ENCODE assay signal across 11 mouse cellular contexts in genomic region chr10:79553176-79553575, GRCm38 (mm10). TPM values are rescaled to one million over a fixed set of nuclear protein-coding genes. Genes with fewer than 3 reads are reported as not detected.
DNase-seq lines count a peak whose midpoint lies in the region; ATAC-seq and TF ChIP-seq lines count a peak whose summit lies in the region.
"Had no signal": no experiment of that assay in that cellular context is flagged by ENCODE, and none has a peak within 500 bp of the region (broad histone marks: within the 10 kb centered on the region; RNA-seq: fewer than 3 reads in every experiment).

No protein-coding gene starts in this region.

- H3K27me3 ChIP-seq in kidney, postnatal 0 days (ENCODE audit: insufficient read depth, low read length), result no peaks in the 10 kb centered on the region
- no peaks in the 10 kb centered on the region for H3K27me3 ChIP-seq in forebrain, embryonic 11.5 days (ENCODE audit: control insufficient read depth, insufficient read depth, low read length)
- no peaks in the 10 kb centered on the region for H3K27me3 ChIP-seq in intestine, embryonic 16.5 days (replicated peaks; ENCODE audit: control insufficient read depth, insufficient read depth, low read length)
- H3K27me3 ChIP-seq in neural tube, embryonic 13.5 days, result no peaks in the 10 kb centered on the region

- H3K36me3 ChIP-seq in kidney, postnatal 0 days (ENCODE audit: insufficient read depth, low read length), result peaks cover 20% of the 10 kb centered on the region
- H3K36me3 ChIP-seq in forebrain, embryonic 11.5 days (ENCODE audit: control insufficient read depth, insufficient read depth, low read length), result peaks cover 11% of the 10 kb centered on the region
- H3K36me3 ChIP-seq in intestine, embryonic 16.5 days (ENCODE audit: control insufficient read depth, insufficient read depth, low read length), result peaks cover 13% of the 10 kb centered on the region
- H3K36me3 ChIP-seq in neural tube, embryonic 13.5 days, result peaks cover 22% of the 10 kb centered on the region

- no peak for ATAC-seq in kidney, postnatal 0 days (replicated peaks; ENCODE audit: low FRiP score, low read depth)
- ATAC-seq in forebrain, embryonic 11.5 days (replicated peaks; ENCODE audit: low FRiP score), result no peak
- ATAC-seq in intestine, embryonic 16.5 days, result no peak
- no peak for ATAC-seq in neural tube, embryonic 13.5 days (ENCODE audit: low read depth)

- H3K4me1 ChIP-seq in kidney, postnatal 0 days (replicated peaks; ENCODE audit: insufficient read depth, low read length), result peaks cover 8% of the 10 kb centered on the region; the same call in 1 of the 2 replicates
- peaks cover 2% of the 10 kb centered on the region; the same call in 1 of the 2 replicates for H3K4me1 ChIP-seq in forebrain, embryonic 11.5 days (replicated peaks; ENCODE audit: control insufficient read depth, insufficient read depth, low read length)
- peaks cover 20% of the 10 kb centered on the region for H3K4me1 ChIP-seq in intestine, embryonic 16.5 days (ENCODE audit: control insufficient read depth, insufficient read depth, low read length)
- H3K4me1 ChIP-seq in neural tube, embryonic 13.5 days (replicated peaks), result peaks cover 30% of the 10 kb centered on the region

- no peak for TF ChIP-seq CTCF in kidney, postnatal 0 days (IDR thresholded peaks at IDR 0.05; ENCODE audit: low read depth)

- H3K9ac ChIP-seq in kidney, postnatal 0 days (ENCODE audit: low read depth, low read length), result peak overlapping the region; percentile 92; the same call in 1 of the 2 replicates
- no peak overlapping the region; the same call in 1 of the 2 replicates for H3K9ac ChIP-seq in forebrain, embryonic 11.5 days (ENCODE audit: low read length)
- H3K9ac ChIP-seq in intestine, embryonic 16.5 days (ENCODE audit: low read depth, low read length), result peak overlapping the region; percentile 95; the same call in 1 of the 2 replicates
- H3K9ac ChIP-seq in neural tube, embryonic 13.5 days, result peak overlapping the region; percentile 89

- DNase-seq in kidney, postnatal 0 days (ENCODE audit: low spot score), result no peak
- DNase-seq in kidney, postnatal 4 days, result no peak
- peak; percentile 48 for DNase-seq in forebrain, embryonic 11.5 days (ENCODE audit: low spot score)
- no peak for DNase-seq in thymus, postnatal 10 days (ENCODE audit: low spot score in 2 of 2)
- DNase-seq in layer of hippocampus, postnatal 36 days, result no peak
- no peak for DNase-seq in urinary bladder, postnatal 25 days (ENCODE audit: low spot score)
- DNase-seq: lung, adult 2 months had no signal

- H3K4me3 ChIP-seq in kidney, postnatal 0 days (replicated peaks; ENCODE audit: low read depth, low read length), result no peak overlapping the region
- H3K4me3 ChIP-seq in forebrain, embryonic 11.5 days (ENCODE audit: low read depth, low read length), result no peak overlapping the region
- peak overlapping the region; percentile 90; the same call in 1 of the 2 replicates for H3K4me3 ChIP-seq in intestine, embryonic 16.5 days (ENCODE audit: low read length)
- H3K4me3 ChIP-seq in neural tube, embryonic 13.5 days, result peak overlapping the region; percentile 89

- H3K27ac ChIP-seq in kidney, postnatal 0 days, result no peak overlapping the region
- no peak overlapping the region for H3K27ac ChIP-seq in forebrain, embryonic 11.5 days (ENCODE audit: low read depth, low read length)
- H3K27ac ChIP-seq in intestine, embryonic 16.5 days (ENCODE audit: low read length), result no peak overlapping the region
- no peak overlapping the region for H3K27ac ChIP-seq in neural tube, embryonic 13.5 days (replicated peaks)

- peak overlapping the region; percentile 87 for H3K4me2 ChIP-seq in kidney, postnatal 0 days (ENCODE audit: low read length)
- peak overlapping the region; percentile 85; the same call in 1 of the 2 replicates for H3K4me2 ChIP-seq in forebrain, embryonic 11.5 days (ENCODE audit: low read depth, low read length, severe bottlenecking)
- peak overlapping the region; percentile 95 for H3K4me2 ChIP-seq in intestine, embryonic 16.5 days (ENCODE audit: low read depth, low read length)
- H3K4me2 ChIP-seq in neural tube, embryonic 13.5 days, result peak overlapping the region; percentile 80

- WGBS in kidney, postnatal 0 days, result 75% methylated on average over 6 of the region's 6 CpGs
- 92% methylated on average over 6 of the region's 6 CpGs for WGBS in forebrain, embryonic 11.5 days
- 88% methylated on average over 6 of the region's 6 CpGs for WGBS in intestine, embryonic 16.5 days
- 92% methylated on average over 6 of the region's 6 CpGs for WGBS in neural tube, embryonic 13.5 days

- no peaks in the 10 kb centered on the region for H3K9me3 ChIP-seq in kidney, postnatal 0 days (replicated peaks; ENCODE audit: low read length)
- no peaks in the 10 kb centered on the region for H3K9me3 ChIP-seq in forebrain, embryonic 11.5 days (ENCODE audit: control insufficient read depth, low read length)
- no peaks in the 10 kb centered on the region for H3K9me3 ChIP-seq in intestine, embryonic 16.5 days (ENCODE audit: control insufficient read depth, low read length)
- no peaks in the 10 kb centered on the region for H3K9me3 ChIP-seq in neural tube, embryonic 13.5 days

RNA-seq across cellular contexts. Expression of gene Mier2, which starts 1.8 kb away (rescaled TPM):
- polyA plus RNA-seq in kidney, postnatal 0 days (2015; fragmentation: Nextera tagmentation; extraction: Ambion mirVana), result 27.4 and 29.4 TPM in 2 replicates
- 64.4 and 67.7 TPM in 2 replicates for polyA plus RNA-seq in forebrain, embryonic 11.5 days (2014; fragmentation: Nextera tagmentation; extraction: Ambion mirVana)
- polyA plus RNA-seq in intestine, embryonic 16.5 days (2015; fragmentation: Nextera tagmentation; extraction: Ambion mirVana), result 36.7 and 38.4 TPM in 2 replicates
- polyA plus RNA-seq in neural tube, embryonic 13.5 days (2015; fragmentation: Nextera tagmentation; extraction: Ambion mirVana), result 58.8 and 59.5 TPM in 2 replicates
- total RNA-seq in layer of hippocampus, postnatal 36 days (2021), result 10 to 100 TPM; 54.0 to 60.9 TPM

RNA-seq across cellular contexts. Expression of gene Plpp2, which starts 19.6 kb away (rescaled TPM):
- polyA plus RNA-seq in kidney, postnatal 0 days (2015; fragmentation: Nextera tagmentation; extraction: Ambion mirVana), result 67.0 and 68.9 TPM in 2 replicates
- 14.2 and 15.6 TPM in 2 replicates for polyA plus RNA-seq in forebrain, embryonic 11.5 days (2014; fragmentation: Nextera tagmentation; extraction: Ambion mirVana)
- 140 and 145 TPM in 2 replicates for polyA plus RNA-seq in intestine, embryonic 16.5 days (2015; fragmentation: Nextera tagmentation; extraction: Ambion mirVana)
- polyA plus RNA-seq in neural tube, embryonic 13.5 days (2015; fragmentation: Nextera tagmentation; extraction: Ambion mirVana), result 15.4 and 17.5 TPM in 2 replicates
- total RNA-seq in layer of hippocampus, postnatal 36 days (2021), result 1 to 10 TPM; 5.3 to 5.9 TPM

RNA-seq across cellular contexts. Expression of gene Theg, which starts 34.0 kb away (rescaled TPM):
- polyA plus RNA-seq in kidney, postnatal 0 days (2015; fragmentation: Nextera tagmentation; extraction: Ambion mirVana), result not detected in 2 replicates
- not detected in 2 replicates for polyA plus RNA-seq in forebrain, embryonic 11.5 days (2014; fragmentation: Nextera tagmentation; extraction: Ambion mirVana)
- polyA plus RNA-seq in intestine, embryonic 16.5 days (2015; fragmentation: Nextera tagmentation; extraction: Ambion mirVana), result not detected in 2 replicates
- not detected in 2 replicates for polyA plus RNA-seq in neural tube, embryonic 13.5 days (2015; fragmentation: Nextera tagmentation; extraction: Ambion mirVana)
- under 1 TPM in 1 of 2 experiments, not detected in 1; 0.60 TPM for total RNA-seq in layer of hippocampus, postnatal 36 days (2021)
- total RNA-seq: ES-E14 had no signal
- polyA plus RNA-seq: heart, postnatal 0 days; lung, adult 2 months had no signal

Comparison
In these comparisons a context has a peak if more than half of its experiments do, and no peak if none do; other contexts are left out.
1. H3K4me3 ChIP-seq: peak in intestine, embryonic 16.5 days (single experiment) and neural tube, embryonic 13.5 days (single experiment); none in kidney, postnatal 0 days (single experiment) and forebrain, embryonic 11.5 days (single experiment).
2. Peak in every context shown above with its lines, with median percentiles within 50 percentile points of each other: H3K4me2 ChIP-seq.